Mouse (Mus musculus) hindbrain, embryonic 12.5 days (tissue): ENCODE results near the gene Nup88. TPM values are rescaled to one million over a fixed set of nuclear protein-coding genes. Genes with fewer than 3 reads are reported as not detected.
"Not testable (repeated sequence)": the region's sequence is repeated elsewhere in the genome, so short reads cannot be mapped to it uniquely, and the experiment has no call there.

ENCODE experiments used
- ATAC-seq: fragments of 200-750 bp; cut with Nextera tagmentation; 2 replicates; pipeline ENCODE4 v1.8.0; 2017; ENCODE audit warnings: moderate TSS enrichment; ENCODE audit not compliant: low FRiP score
- H3K27ac ChIP-seq: fragments of 300-500 bp; sonication (generic); 2 replicates; pipeline ENCODE4 v1.5.1; 2016; ENCODE audit warnings: mild to moderate bottlenecking
- H3K27me3 ChIP-seq: fragments of 300-500 bp; sonication (generic); 2 replicates; pipeline ENCODE4 v1.6.1; 2016; ENCODE audit warnings: mild to moderate bottlenecking
- H3K36me3 ChIP-seq: fragments of 300-500 bp; sonication (generic); 2 replicates; pipeline ENCODE4 v1.6.1; 2016; ENCODE audit warnings: mild to moderate bottlenecking
- H3K4me1 ChIP-seq: fragments of 300-500 bp; sonication (generic); 2 replicates; pipeline ENCODE4 v1.6.1; 2016
- H3K4me2 ChIP-seq: fragments of 300-500 bp; sonication (generic); replicated peaks from 2 replicates; pipeline ENCODE4 v1.6.1; 2016; ENCODE audit warnings: mild to moderate bottlenecking
- H3K4me3 ChIP-seq: fragments of 300-500 bp; sonication (generic); 2 replicates; pipeline ENCODE4 v1.5.1; 2016; ENCODE audit warnings: mild to moderate bottlenecking
- H3K9ac ChIP-seq: fragments of 300-500 bp; sonication (generic); 2 replicates; pipeline ENCODE4 v1.6.1; 2016; ENCODE audit warnings: mild to moderate bottlenecking, moderate library complexity
- H3K9me3 ChIP-seq: fragments of 300-500 bp; sonication (generic); replicated peaks from 2 replicates; pipeline ENCODE4 v1.6.1; 2016; ENCODE audit warnings: mild to moderate bottlenecking
- WGBS: fragments of 180-500 bp; shearing (Covaris S2); methylation state at CpG from one replicate; pipeline ENCODE4 v1.1.7; 2016; 5-methylcytosine and 5-hydroxymethylcytosine counted together
- polyA plus RNA-seq: library from polyadenylated mRNA; unstranded; fragments of >200 nt; fragmentation: Nextera tagmentation; extraction: Ambion mirVana; gene quantifications from 2 replicates; pipeline ENCODE4 v1.2.1, GENCODE M21; 2016

Nup88 gene
- polyA plus RNA-seq, 1 experiment from 2014 or later = 131 TPM

DNA sequence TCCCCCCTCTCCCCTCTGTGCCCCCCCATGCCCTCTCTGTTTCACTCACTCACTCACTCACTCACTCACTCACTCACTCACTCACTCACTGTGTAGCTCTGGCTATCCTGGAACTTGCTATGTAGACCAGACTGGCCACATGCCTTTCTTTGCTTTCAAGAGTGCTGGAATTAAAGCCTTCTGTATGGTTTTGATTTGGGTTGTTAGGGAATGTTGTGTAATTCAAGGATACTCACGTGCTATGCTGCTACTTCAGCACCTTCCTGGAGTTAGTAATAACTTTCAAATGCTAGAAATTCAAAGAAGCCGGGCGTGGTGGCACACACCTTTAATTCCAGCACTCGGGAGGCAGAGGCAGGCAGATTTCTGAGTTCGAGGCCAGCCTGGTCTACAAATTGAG, 71.6 kb downstream of the Nup88 start:
- H3K27me3 ChIP-seq, H3K9ac ChIP-seq, H3K4me2 ChIP-seq, H3K4me3 ChIP-seq, H3K9me3 ChIP-seq, ATAC-seq, H3K27ac ChIP-seq, H3K4me1 ChIP-seq: not testable (repeated sequence)
- 91% methylated on average over 5 of the region's 5 CpGs for WGBS
- peaks cover 35% of the 10 kb centered on the region for H3K36me3 ChIP-seq

DNA sequence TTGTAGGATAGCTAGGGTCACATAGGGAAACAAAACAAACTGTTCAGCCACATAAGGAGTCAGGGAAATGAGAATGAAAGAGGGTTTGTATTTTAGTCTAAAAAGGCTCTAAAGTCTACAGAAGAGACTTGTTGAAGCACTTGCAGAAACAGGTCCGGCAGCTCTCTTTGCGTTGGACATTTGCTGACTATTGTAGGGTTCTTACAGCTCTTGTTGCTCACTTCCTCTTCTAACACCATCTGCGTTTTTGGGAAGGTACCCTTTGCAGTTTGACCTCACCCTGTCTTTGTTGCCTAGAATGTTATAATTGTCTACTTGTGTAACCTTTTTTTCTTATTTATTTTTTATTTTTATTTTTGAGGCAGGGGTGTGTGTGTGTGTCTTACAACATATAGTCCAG, 72.1 kb downstream of the Nup88 start:
- no peak for ATAC-seq
- H3K27ac ChIP-seq = no peak overlapping the region
- H3K4me3 ChIP-seq = no peak overlapping the region
- H3K4me1 ChIP-seq = no peaks in the 10 kb centered on the region
- H3K27me3 ChIP-seq = no peaks in the 10 kb centered on the region
- H3K36me3 ChIP-seq = peaks cover 33% of the 10 kb centered on the region
- no peak overlapping the region for H3K9ac ChIP-seq
- 83% methylated on average over 3 of the region's 3 CpGs for WGBS
- H3K9me3 ChIP-seq = no peaks in the 10 kb centered on the region
- H3K4me2 ChIP-seq = no peak overlapping the region

Other genes starting within 250 kb of the Nup88 start
- 11.1 and 12.7 TPM in 2 replicates for gene Zfp3, start 205.8 kb downstream of the Nup88 start, polyA plus RNA-seq
- not detected in 2 replicates for gene Scimp, start 157.4 kb downstream of the Nup88 start, polyA plus RNA-seq
- 56.9 and 58.5 TPM in 2 replicates for gene Rabep1, start 125.2 kb downstream of the Nup88 start, polyA plus RNA-seq
- 58.2 and 68.5 TPM in 2 replicates for gene Rpain, start 240 bp upstream of the Nup88 start, polyA plus RNA-seq
- gene C1qbp, start 13.1 kb upstream of the Nup88 start, polyA plus RNA-seq = 204 and 206 TPM in 2 replicates
- 21.3 and 22.3 TPM in 2 replicates for gene Dhx33, start 34.5 kb upstream of the Nup88 start, polyA plus RNA-seq
- gene Mis12, start 49.6 kb upstream of the Nup88 start, polyA plus RNA-seq = 49.7 and 53.4 TPM in 2 replicates
- gene Derl2, start 49.9 kb upstream of the Nup88 start, polyA plus RNA-seq = 41.1 and 44.8 TPM in 2 replicates
- gene 6330403K07Rik, start 63.5 kb upstream of the Nup88 start, polyA plus RNA-seq = 417 TPM in 2 replicates
- gene Nlrp1a, start 174.7 kb upstream of the Nup88 start, polyA plus RNA-seq = 0.05 TPM in 1 of 2 replicates, not detected in the other